ENCODE assay signal across 8 mouse cellular contexts in genomic region chr11:102578341-102579118, GRCm38 (mm10). TPM values are rescaled to one million over a fixed set of nuclear protein-coding genes. Genes with fewer than 3 reads are reported as not detected.
A peak's percentile ranks its signal among the peaks of the same experiment; 100 is the strongest.
DNase-seq lines count a peak whose midpoint lies in the region; ATAC-seq and TF ChIP-seq lines count a peak whose summit lies in the region.

No protein-coding gene starts in this region.

- peak overlapping the region; percentile 73 for H3K9ac ChIP-seq in heart, embryonic 16.5 days (ENCODE audit: low read length)
- H3K9ac ChIP-seq in lung, embryonic 14.5 days: peak overlapping the region; percentile 56

- H3K4me1 ChIP-seq in E14TG2a.4 (replicated peaks; ENCODE audit: low read depth, low read length): peaks cover 86% of the 10 kb centered on the region
- H3K4me1 ChIP-seq in heart, embryonic 16.5 days (ENCODE audit: control insufficient read depth, insufficient read depth, low read length): peaks cover 23% of the 10 kb centered on the region
- peaks cover 30% of the 10 kb centered on the region for H3K4me1 ChIP-seq in lung, embryonic 14.5 days (ENCODE audit: insufficient read depth)

- peak; percentile 84 for DNase-seq in brain, embryonic 14.5 days (ENCODE audit: low read depth)
- DNase-seq in kidney, postnatal 25 days: peak; percentile 82 to 87
- peak; percentile 94 for DNase-seq in lung, embryonic 14.5 days
- DNase-seq in thymus, adult 18-20 months: peak; percentile 33 to 35

- no peaks in the 10 kb centered on the region for H3K9me3 ChIP-seq in E14TG2a.4 (ENCODE audit: low read length)
- no peaks in the 10 kb centered on the region for H3K9me3 ChIP-seq in heart, embryonic 16.5 days (replicated peaks; ENCODE audit: control insufficient read depth, low read length)
- no peaks in the 10 kb centered on the region for H3K9me3 ChIP-seq in lung, embryonic 14.5 days (ENCODE audit: low read depth, low read length)

- H3K27me3 ChIP-seq in E14TG2a.4 (ENCODE audit: insufficient read depth, low read length): no peaks in the 10 kb centered on the region
- H3K27me3 ChIP-seq in heart, embryonic 16.5 days (ENCODE audit: control insufficient read depth, insufficient read depth, low read length): no peaks in the 10 kb centered on the region
- no peaks in the 10 kb centered on the region for H3K27me3 ChIP-seq in lung, embryonic 14.5 days (ENCODE audit: insufficient read depth, low read length)

- H3K4me3 ChIP-seq in E14TG2a.4 (replicated peaks; ENCODE audit: low read length): peak overlapping the region; percentile 70
- peak overlapping the region; percentile 44 for H3K4me3 ChIP-seq in heart, embryonic 16.5 days (ENCODE audit: low read length)
- H3K4me3 ChIP-seq in lung, embryonic 14.5 days (ENCODE audit: low read depth, low read length): peak overlapping the region; percentile 32

- H3K36me3 ChIP-seq in E14TG2a.4 (ENCODE audit: insufficient read depth, low read length): no peaks in the 10 kb centered on the region
- no peaks in the 10 kb centered on the region for H3K36me3 ChIP-seq in heart, embryonic 16.5 days (ENCODE audit: control insufficient read depth, insufficient read depth)
- no peaks in the 10 kb centered on the region for H3K36me3 ChIP-seq in lung, embryonic 14.5 days (ENCODE audit: insufficient read depth)

- ATAC-seq in erythroid progenitor cell, adult 5-6 weeks (replicated peaks; ENCODE audit: low FRiP score, poor library complexity, severe bottlenecking): peak; percentile 71
- peak; percentile 47; the same call in 1 of the 2 replicates for ATAC-seq in heart, embryonic 16.5 days (replicated peaks; ENCODE audit: extremely low read depth, insufficient read depth, low FRiP score)
- ATAC-seq in lung, embryonic 14.5 days (ENCODE audit: insufficient read depth): peak; percentile 64
- ATAC-seq in neutrophil, adult 5-6 weeks (ENCODE audit: extremely low read depth, insufficient number of reproducible peaks, low FRiP score, poor library complexity, severe bottlenecking): peak; percentile 42; the same call in 1 of the 2 replicates

- H3K27ac ChIP-seq in heart, embryonic 16.5 days (ENCODE audit: low read length): peak overlapping the region; percentile 78
- peak overlapping the region; percentile 93 for H3K27ac ChIP-seq in lung, embryonic 14.5 days (ENCODE audit: low read depth)

- TF ChIP-seq POLR2A in brain, embryonic 14.5 days (IDR thresholded peaks at IDR 0.05; ENCODE audit: borderline replicate concordance, extremely low read depth, insufficient read depth, insufficient read length, poor library complexity, severe bottlenecking): no peak

- 9% methylated on average over 27 of the region's 27 CpGs for WGBS in heart, embryonic 16.5 days
- WGBS in lung, embryonic 14.5 days: 7% methylated on average over 27 of the region's 27 CpGs

- peak; percentile 87 for TF ChIP-seq CTCF in E14TG2a.4 (conservative IDR thresholded peaks at IDR 0.05; ENCODE audit: low read length)
- peak; percentile 87 for TF ChIP-seq CTCF in brain, embryonic 14.5 days (IDR thresholded peaks at IDR 0.05; ENCODE audit: borderline replicate concordance, extremely low read depth, insufficient read depth, insufficient read length)
- TF ChIP-seq CTCF in lung, embryonic 14.5 days (IDR thresholded peaks at IDR 0.05; ENCODE audit: low read depth): peak; percentile 99

- H3K4me2 ChIP-seq in heart, embryonic 16.5 days (ENCODE audit: low read depth, low read length): peak overlapping the region; percentile 59
- H3K4me2 ChIP-seq in lung, embryonic 14.5 days: peak overlapping the region; percentile 61

RNA-seq across cellular contexts. Expression of gene Gm11627, which starts 0.7 kb away (rescaled TPM):
- polyA plus RNA-seq in brain, embryonic 14.5 days (2012; rRNA removed): 3.6 and 4.6 TPM in 2 replicates
- not detected in 2 replicates for total RNA-seq in erythroid progenitor cell, adult 5-6 weeks (2015; ENCODE audit: low replicate concordance)
- total RNA-seq in erythroid progenitor cell, adult 5-6 weeks (2017; ENCODE audit: low replicate concordance): not detected in 2 replicates
- 9.5 and 13.6 TPM in 2 replicates for polyA plus RNA-seq in heart, embryonic 16.5 days (2015; fragmentation: Nextera tagmentation; extraction: Ambion mirVana)
- polyA plus RNA-seq in lung, embryonic 14.5 days (2014; fragmentation: Nextera tagmentation; extraction: Ambion mirVana): 14.3 and 15.3 TPM in 2 replicates
- not detected in 2 replicates for total RNA-seq in neutrophil, adult 5-6 weeks (2017)

RNA-seq across cellular contexts. Expression of gene Gpatch8, which starts 22.3 kb away (rescaled TPM):
- 46.1 and 58.4 TPM in 2 replicates for polyA plus RNA-seq in brain, embryonic 14.5 days (2012; rRNA removed)
- total RNA-seq in erythroid progenitor cell, adult 5-6 weeks (2015; ENCODE audit: low replicate concordance): 50.5 and 65.4 TPM in 2 replicates
- 57.3 and 90.6 TPM in 2 replicates for total RNA-seq in erythroid progenitor cell, adult 5-6 weeks (2017; ENCODE audit: low replicate concordance)
- polyA plus RNA-seq in heart, embryonic 16.5 days (2015; fragmentation: Nextera tagmentation; extraction: Ambion mirVana): 33.9 and 39.2 TPM in 2 replicates
- polyA plus RNA-seq in lung, embryonic 14.5 days (2014; fragmentation: Nextera tagmentation; extraction: Ambion mirVana): 47.0 and 49.4 TPM in 2 replicates
- 52.8 and 56.9 TPM in 2 replicates for total RNA-seq in neutrophil, adult 5-6 weeks (2017)

RNA-seq across cellular contexts. Expression of gene Fzd2, which starts 25.7 kb away (rescaled TPM):
- 35.6 and 59.4 TPM in 2 replicates for polyA plus RNA-seq in brain, embryonic 14.5 days (2012; rRNA removed)
- total RNA-seq in erythroid progenitor cell, adult 5-6 weeks (2015; ENCODE audit: low replicate concordance): not detected in 2 replicates
- total RNA-seq in erythroid progenitor cell, adult 5-6 weeks (2017; ENCODE audit: low replicate concordance): not detected in 2 replicates
- 12.4 and 15.6 TPM in 2 replicates for polyA plus RNA-seq in heart, embryonic 16.5 days (2015; fragmentation: Nextera tagmentation; extraction: Ambion mirVana)
- polyA plus RNA-seq in lung, embryonic 14.5 days (2014; fragmentation: Nextera tagmentation; extraction: Ambion mirVana): 40.0 and 42.9 TPM in 2 replicates
- total RNA-seq in neutrophil, adult 5-6 weeks (2017): 0.12 TPM in 1 of 2 replicates, not detected in the other

Comparison
In these comparisons a context has a peak if more than half of its experiments do, and no peak if none do; other contexts are left out.
1. Peak in every context shown above with its lines: DNase-seq, ATAC-seq, H3K4me3 ChIP-seq and H3K27ac ChIP-seq.
2. DNase-seq: peak in every context shown above with its lines; median percentile 94 in lung, embryonic 14.5 days; 84 in kidney, postnatal 25 days; 84 in brain, embryonic 14.5 days; 34 in thymus, adult 18-20 months.